In the genomic region with DNA sequence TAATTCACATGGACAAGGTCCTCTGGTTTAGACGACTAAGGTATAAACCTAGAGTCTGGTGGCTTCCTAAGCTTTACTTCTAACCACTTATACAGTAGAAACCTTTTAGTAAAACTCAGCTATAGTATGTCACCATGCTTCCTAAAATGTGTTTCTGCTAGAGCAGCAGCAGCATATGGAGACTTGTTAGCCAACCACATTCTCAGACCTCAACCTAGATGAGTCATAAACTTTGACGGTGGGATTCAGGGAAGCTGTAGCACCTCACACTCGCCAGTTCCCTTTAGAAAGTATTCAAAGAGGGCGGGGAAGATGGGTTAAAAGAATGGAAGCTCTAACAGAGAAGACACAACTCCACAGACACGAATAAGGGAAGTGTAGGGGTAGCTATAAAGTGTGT, we compare ENCODE assay signal across 10 mouse cellular contexts.
"Had no signal": no experiment of that assay in that cellular context is flagged by ENCODE, and none has a peak within 500 bp of the region (broad histone marks: within the 10 kb centered on the region; RNA-seq: fewer than 3 reads in every experiment).

No protein-coding gene starts in this region.

- DNase-seq: retina, postnatal 1 day; right cerebral cortex, postnatal 14 days; right cerebral cortex, postnatal 4 days; spleen, adult 18-20 months; thymus, adult 18-20 months; thymus, adult 2 months; thymus, postnatal 14 days; thymus, postnatal 25 days; thymus, postnatal 36 days; thymus, postnatal 4 days had no signal
